Mouse (Mus musculus) liver, adult 2 months (tissue): ENCODE data around the gene Uso1. TPM values are rescaled to one million over a fixed set of nuclear protein-coding genes. Genes with fewer than 3 reads are reported as not detected.

Experiments
- DNase-seq: peaks from one replicate; pipeline ENCODE4 v3.0.0-alpha.2; 2011; ENCODE audit warnings: low read depth, low spot score; ENCODE audit errors: extremely low read depth
- H3K27ac ChIP-seq: fragments of 200-500 bp; replicated peaks from 2 replicates; pipeline ENCODE4 v1.5.1; 2012; ENCODE audit warnings: low read depth, mild to moderate bottlenecking, control low read depth, inconsistent platforms, low read length; ENCODE audit not compliant: insufficient read depth
- H3K27me3 ChIP-seq: fragments of 200-500 bp; 2 replicates; pipeline ENCODE4 v1.6.1; 2012; ENCODE audit warnings: mild to moderate bottlenecking, moderate library complexity, low read length, inconsistent platforms; ENCODE audit not compliant: control insufficient read depth, insufficient read depth
- H3K36me3 ChIP-seq: fragments of 200-500 bp; 2 replicates; pipeline ENCODE4 v1.6.1; 2012; ENCODE audit warnings: low read length, inconsistent platforms; ENCODE audit not compliant: control insufficient read depth, insufficient read depth
- H3K4me1 ChIP-seq: fragments of 200-500 bp; 2 replicates; pipeline ENCODE4 v1.6.1; 2011; ENCODE audit warnings: low read length; ENCODE audit not compliant: control insufficient read depth, insufficient read depth
- H3K4me3 ChIP-seq: fragments of 200-500 bp; 2 replicates; pipeline ENCODE4 v1.5.1; 2011; ENCODE audit warnings: low read depth, mild to moderate bottlenecking, control low read depth, low read length, moderate library complexity; ENCODE audit not compliant: insufficient read depth
- H3K79me2 ChIP-seq: fragments of 200-500 bp; 2 replicates; pipeline ENCODE4 v1.6.1; 2012; ENCODE audit warnings: inconsistent platforms, mild to moderate bottlenecking, low read length, moderate library complexity; ENCODE audit not compliant: control insufficient read depth, insufficient read depth
- H3K9ac ChIP-seq: fragments of 200-500 bp; 2 replicates; pipeline ENCODE4 v1.6.1; 2012; ENCODE audit warnings: low read depth, mild to moderate bottlenecking, control low read depth, inconsistent platforms, low read length
- CTCF ChIP-seq: fragments of 200-500 bp; IDR thresholded peaks from 2 replicates; pipeline ENCODE4 v1.5.1; 2011; ENCODE audit warnings: low read depth, low read length, control low read depth
- POLR2A ChIP-seq: fragments of 200-500 bp; IDR thresholded peaks from 2 replicates; pipeline ENCODE4 v1.6.1; 2011; ENCODE audit warnings: low read length, control low read depth; ENCODE audit not compliant: insufficient read depth; ENCODE audit errors: extremely low read depth
- WGBS: fragments of 180-500 bp; shearing (Covaris S2); methylation state at CpG from one replicate; pipeline ENCODE4 v1.1.7; 2018; 5-methylcytosine and 5-hydroxymethylcytosine counted together
- polyA plus RNA-seq: library from polyadenylated mRNA; depleted of rRNA; stranded (reverse); fragments of >200 nt; gene quantifications from 2 replicates; pipeline ENCODE4 v1.2.3, GENCODE M21; 2012
- total RNA-seq: library from RNA; depleted of rRNA; stranded (reverse); fragments of >200 nt; gene quantifications from 2 replicates; pipeline ENCODE4 v1.2.3, GENCODE M21; 2014

Uso1 gene
- total and polyA plus RNA-seq, 2 experiments: 22.2 to 44.7 TPM

- TF ChIP-seq CTCF (no peak), POLR2A (no peak)
- 92% methylated on average over 4 of the region's 4 CpGs for WGBS
Observed at GRCm38 (mm10) chr5:92215308-92215707, 77.6 kb downstream of the Uso1 start, which contains the start of gene U90926. U90926 (minus strand) TSS chr5:92215408.

GRCm38 (mm10) chr5:92218915-92219793 is 81.4 kb downstream of the Uso1 start:
- H3K36me3 ChIP-seq: no peaks in the 10 kb centered on the region
- no peak overlapping the region for H3K27ac ChIP-seq
- TF ChIP-seq POLR2A: no peak
- TF ChIP-seq CTCF: no peak
- WGBS: 76% methylated on average over 17 of the region's 17 CpGs
- H3K4me1 ChIP-seq: no peaks in the 10 kb centered on the region
- H3K27me3 ChIP-seq: no peaks in the 10 kb centered on the region
- no peak overlapping the region for H3K4me3 ChIP-seq
- no peak overlapping the region for H3K9ac ChIP-seq
- H3K79me2 ChIP-seq: no peaks in the 10 kb centered on the region
- DNase-seq: no peak

More at GRCm38 (mm10) chr5:92215308-92215707, 77.6 kb downstream of the Uso1 start, which contains the start of gene U90926:
- Histone ChIP-seq H3K4me1 (no peaks in the 10 kb centered on the region), H3K36me3 (no peaks in the 10 kb centered on the region), H3K27ac (no peak within 1 kb of the TSS), H3K4me3 (no peak within 1 kb of the TSS), H3K27me3 (no peaks in the 10 kb centered on the region), H3K9ac (no peak within 1 kb of the TSS), H3K79me2 (no peaks in the 10 kb centered on the region)
- DNase-seq: no peak

GRCm38 (mm10) chr5:92219826-92220225 is 82.1 kb downstream of the Uso1 start:
- TF ChIP-seq CTCF: no peak
- TF ChIP-seq POLR2A: no peak
- H3K36me3 ChIP-seq: no peaks in the 10 kb centered on the region
- H3K79me2 ChIP-seq: no peaks in the 10 kb centered on the region
- no peaks in the 10 kb centered on the region for H3K4me1 ChIP-seq
- no peak overlapping the region for H3K9ac ChIP-seq
- no peak overlapping the region for H3K27ac ChIP-seq
- no peak for DNase-seq
- no peaks in the 10 kb centered on the region for H3K27me3 ChIP-seq
- no peak overlapping the region for H3K4me3 ChIP-seq
- 73% methylated on average over 6 of the region's 6 CpGs for WGBS

- Histone ChIP-seq H3K9ac (no peak overlapping the region), H3K4me3 (no peak overlapping the region), H3K4me1 (no peaks in the 10 kb centered on the region), H3K36me3 (no peaks in the 10 kb centered on the region), H3K27ac (no peak overlapping the region), H3K79me2 (no peaks in the 10 kb centered on the region), H3K27me3 (no peaks in the 10 kb centered on the region)
- TF ChIP-seq CTCF (no peak), POLR2A (no peak)
- 92% methylated on average over 8 of the region's 8 CpGs for WGBS
- DNase-seq: no peak
Observed at GRCm38 (mm10) chr5:92220287-92220902, 82.7 kb downstream of the Uso1 start.

GRCm38 (mm10) chr5:92227782-92228181 is 90.0 kb downstream of the Uso1 start:
- no peak overlapping the region for H3K4me3 ChIP-seq
- H3K9ac ChIP-seq: no peak overlapping the region
- H3K27ac ChIP-seq: no peak overlapping the region
- WGBS: 53% methylated on average over 7 of the region's 7 CpGs
- H3K36me3 ChIP-seq: no peaks in the 10 kb centered on the region
- H3K4me1 ChIP-seq: no peaks in the 10 kb centered on the region
- H3K79me2 ChIP-seq: no peaks in the 10 kb centered on the region
- TF ChIP-seq POLR2A (no peak), CTCF (no peak)
- H3K27me3 ChIP-seq: no peaks in the 10 kb centered on the region
- DNase-seq: no peak

GRCm38 (mm10) chr5:92228776-92229175 is 91.0 kb downstream of the Uso1 start:
- Histone ChIP-seq H3K27ac (no peak overlapping the region), H3K4me1 (no peaks in the 10 kb centered on the region), H3K27me3 (no peaks in the 10 kb centered on the region), H3K4me3 (no peak overlapping the region), H3K9ac (no peak overlapping the region), H3K36me3 (no peaks in the 10 kb centered on the region), H3K79me2 (no peaks in the 10 kb centered on the region)
- peak; percentile 4 for DNase-seq
- WGBS: 56% methylated on average over 10 of the region's 10 CpGs
- TF ChIP-seq POLR2A (no peak), CTCF (no peak)
